Mouse (Mus musculus) kidney, postnatal 36 days (tissue): ENCODE measurements at regions not wholly inside any gene's neighbourhood (a gene's known extent, or its start where the extent isn't known, plus 50 kb on each side); places are given as distances from the start of the nearest gene placed in this dataset.

Experiments
- DNase-seq, 2 experiments: peaks; one replicate each; pipeline ENCODE4 v3.0.0; 2021 to 2022; ENCODE audit warnings: mixed read lengths in 2 of 2

GRCm38 (mm10) chr12:73830122-73830521 lies 71.1 kb upstream of the Hif1a start:
- DNase-seq = no peak

- DNase-seq = no peak
Observed at GRCm38 (mm10) chr12:73830551-73831203, 70.5 kb upstream of the Hif1a start.

DNA sequence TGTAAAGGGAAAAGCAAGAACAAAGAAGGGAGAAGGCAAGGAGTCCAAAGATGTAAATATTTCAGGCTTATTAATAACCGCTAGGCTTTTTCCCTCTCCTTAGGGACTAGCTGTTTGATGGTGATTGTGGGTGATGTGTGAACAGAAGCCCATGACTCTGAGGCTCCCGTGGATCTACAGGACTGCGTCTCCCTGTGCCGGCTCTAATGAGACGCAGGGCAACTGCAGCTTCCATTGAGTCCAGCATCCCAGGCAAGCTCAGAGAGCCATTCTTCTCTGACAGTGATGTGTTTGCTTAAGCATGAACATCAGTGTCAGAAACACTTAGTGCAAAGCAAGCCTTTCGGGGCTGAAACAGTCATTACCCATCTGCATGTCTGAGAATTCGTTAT lies 70.0 kb upstream of the Hif1a start:
- no peak for DNase-seq

DNA sequence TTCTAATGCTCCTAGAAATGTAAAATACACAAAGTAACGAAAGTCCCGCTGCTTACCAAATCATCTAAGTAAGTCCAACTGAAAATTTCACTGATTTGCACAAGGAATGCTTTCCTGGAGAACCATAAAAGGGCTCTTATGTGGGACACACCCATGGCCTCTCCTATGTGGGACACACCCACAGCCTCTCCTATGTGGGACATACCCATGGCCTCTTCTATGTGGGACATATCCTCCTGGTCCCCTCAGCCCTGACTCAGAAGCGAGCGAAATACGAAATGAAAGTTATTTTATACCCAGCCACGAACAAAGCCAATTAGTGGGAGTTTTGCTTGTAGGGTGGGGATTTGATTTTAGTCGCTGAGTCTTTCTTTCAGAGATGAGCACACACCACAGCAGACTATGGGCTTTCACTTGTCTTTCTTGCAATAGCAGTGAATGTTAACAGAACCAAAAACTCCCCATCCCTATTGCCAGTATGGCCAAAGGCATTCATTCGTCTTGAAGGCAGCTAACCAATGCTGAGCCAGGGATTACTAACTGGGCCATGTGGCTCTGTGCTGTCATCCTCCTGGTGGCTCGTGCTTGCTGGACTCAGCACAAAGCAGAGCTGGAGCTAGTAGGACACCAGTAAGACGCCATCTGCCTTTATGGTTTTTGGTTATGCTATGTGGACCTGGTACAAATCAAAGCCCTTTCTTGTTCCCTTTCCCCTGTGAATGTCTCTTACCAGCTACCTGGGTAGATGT lies 69.4 kb upstream of the Hif1a start:
- no peak for DNase-seq

- DNase-seq = no peak
Observed at GRCm38 (mm10) chr12:73832789-73833188, 68.4 kb upstream of the Hif1a start.

- no peak for DNase-seq
Observed at GRCm38 (mm10) chr12:73836132-73836531, 65.0 kb upstream of the Hif1a start.

- DNase-seq = no peak
Observed at GRCm38 (mm10) chr12:73837036-73837435, 64.1 kb upstream of the Hif1a start.

DNA sequence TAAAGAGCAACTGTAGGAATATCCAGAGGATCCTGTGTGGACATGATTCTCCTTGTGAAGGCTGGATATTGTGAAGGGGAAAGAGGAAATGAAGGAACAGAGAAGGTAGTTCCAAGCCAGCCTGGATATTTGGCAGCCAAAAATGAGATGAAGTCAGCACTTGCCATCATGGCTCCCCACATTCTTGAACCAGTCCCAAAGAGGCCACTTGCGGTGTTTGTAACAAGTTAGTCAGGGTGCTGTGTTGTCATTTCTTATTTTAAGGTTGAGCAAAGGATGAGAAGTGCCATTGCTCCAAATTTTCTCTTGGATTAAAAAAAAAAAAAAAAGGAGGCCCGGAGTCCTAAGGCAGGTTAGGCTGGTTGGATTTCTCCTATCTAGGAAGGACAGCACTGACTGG lies 63.3 kb upstream of the Hif1a start:
- no peak for DNase-seq

DNA sequence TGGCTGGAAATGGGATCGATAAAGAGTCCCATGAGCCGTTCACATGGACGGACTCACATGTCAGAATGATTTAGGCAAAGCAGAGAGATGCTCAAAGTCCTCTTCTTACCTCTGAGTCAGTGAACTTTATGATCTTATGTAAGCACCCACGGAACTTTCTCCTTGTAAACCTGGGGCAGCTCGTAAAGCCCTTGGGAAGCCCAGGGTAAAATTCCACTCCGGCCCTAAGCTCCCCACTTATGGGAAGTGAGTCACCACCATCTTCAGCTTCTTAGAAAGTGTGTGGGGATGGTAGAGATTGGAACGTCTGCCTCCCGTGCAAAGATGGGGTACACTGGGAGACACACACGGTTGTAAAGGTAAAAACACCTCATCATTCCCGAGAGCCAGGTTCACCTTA lies 62.8 kb upstream of the Hif1a start:
- peak; percentile 11 to 60 for DNase-seq

DNA sequence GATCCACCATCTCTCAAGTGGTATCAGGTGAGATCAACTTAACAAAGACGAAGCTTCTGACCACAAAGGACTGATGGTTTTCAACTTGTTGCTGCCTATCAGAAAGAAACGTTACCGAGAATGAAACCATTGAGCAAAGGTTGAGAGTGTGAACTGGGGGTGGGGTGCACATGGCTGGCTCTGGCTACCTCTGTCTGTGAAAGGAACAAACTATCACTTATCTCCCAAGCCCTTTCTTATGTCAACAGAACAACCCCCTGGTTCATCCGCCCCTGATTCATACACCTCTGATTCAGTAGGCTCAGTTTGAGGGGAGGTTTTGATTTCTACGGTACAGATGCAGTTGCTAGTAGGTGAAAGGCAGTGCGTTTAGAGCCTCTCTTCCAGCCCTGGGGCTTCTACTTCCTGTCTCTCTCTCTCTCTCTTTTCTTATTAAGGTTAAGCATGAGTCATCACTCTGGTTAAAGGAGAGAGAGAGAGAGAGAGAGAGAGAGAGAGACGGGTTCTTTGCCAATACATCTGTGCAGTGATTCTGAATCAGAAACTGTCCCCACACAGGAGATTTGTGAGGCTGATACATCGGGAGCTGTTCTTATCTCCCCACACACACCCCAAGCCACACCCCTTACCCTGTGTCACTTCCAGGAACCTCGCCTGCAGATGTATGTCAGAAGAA lies 59.0 kb upstream of the Hif1a start:
- no peak for DNase-seq

DNA sequence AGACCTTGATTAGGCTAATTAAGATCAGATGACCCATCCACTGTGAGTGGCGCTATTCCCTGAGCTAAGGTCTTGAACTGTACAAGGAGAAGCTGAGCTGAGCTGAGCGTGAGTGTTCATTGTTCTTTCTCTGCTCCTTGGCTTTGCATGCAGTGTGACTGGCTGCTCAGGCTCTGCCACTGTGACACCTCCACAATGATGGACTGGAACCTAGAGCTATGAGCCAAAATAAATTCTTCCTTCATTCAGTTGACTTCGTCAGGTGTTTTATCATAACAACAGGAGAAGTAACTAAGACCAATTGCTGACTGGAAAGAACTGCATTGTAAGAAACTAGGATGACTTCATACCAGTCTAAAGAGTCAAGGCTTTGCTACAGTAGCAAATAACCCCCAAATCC lies 56.4 kb upstream of the Hif1a start:
- no peak for DNase-seq

DNA sequence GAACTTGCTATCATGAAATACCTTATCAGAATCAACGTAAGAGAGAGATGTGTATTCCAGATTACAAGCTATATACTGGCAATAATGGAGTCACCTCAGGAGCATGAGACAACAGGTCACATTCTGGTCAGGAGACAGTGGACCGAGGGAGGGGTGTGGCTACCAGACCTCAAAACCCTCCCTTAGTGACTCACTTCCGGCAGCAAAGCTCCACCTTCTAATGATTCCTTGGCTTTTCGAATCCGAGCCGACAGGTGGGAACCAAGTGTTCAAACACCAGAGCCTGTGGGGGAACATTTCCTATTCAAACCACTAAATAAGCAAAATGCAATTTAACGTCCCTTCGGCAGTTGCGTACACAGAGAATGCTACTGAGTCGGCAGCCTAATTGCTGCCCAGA lies 54.5 kb upstream of the Hif1a start:
- DNase-seq = peak in 1 of 2 experiments; percentile 13

DNA sequence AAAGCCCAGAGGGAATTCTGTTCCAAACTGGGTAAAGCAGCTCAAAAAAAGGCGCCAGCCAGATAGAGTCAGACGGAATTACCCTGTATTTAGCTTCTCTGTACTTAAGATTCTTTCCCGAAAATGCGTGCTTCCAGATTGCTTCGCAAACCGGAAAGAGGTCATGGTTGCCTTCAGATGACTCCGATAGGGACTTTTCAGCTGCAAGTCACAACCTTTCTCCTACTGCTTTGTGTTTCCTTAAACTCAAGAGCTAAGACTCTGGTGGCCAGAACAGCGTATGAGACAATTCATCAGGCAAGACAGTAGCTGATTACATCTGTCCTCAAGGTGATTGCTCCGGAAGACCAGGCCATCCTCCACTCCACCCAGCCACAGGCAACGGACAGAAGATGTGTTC lies 53.8 kb upstream of the Hif1a start:
- DNase-seq = no peak

- DNase-seq = no peak
Observed at GRCm38 (mm10) chr12:73850831-73851230, 50.3 kb upstream of the Hif1a start.
